Mouse (Mus musculus): ENCODE results near the gene Vsig2.

The Vsig2 gene

GRCm38 (mm10) chr9:37560617-37561016, 21.6 kb downstream of the Vsig2 start:
- no peak for DNase-seq (ENCODE audit: extremely low spot score, low spot score)

DNA sequence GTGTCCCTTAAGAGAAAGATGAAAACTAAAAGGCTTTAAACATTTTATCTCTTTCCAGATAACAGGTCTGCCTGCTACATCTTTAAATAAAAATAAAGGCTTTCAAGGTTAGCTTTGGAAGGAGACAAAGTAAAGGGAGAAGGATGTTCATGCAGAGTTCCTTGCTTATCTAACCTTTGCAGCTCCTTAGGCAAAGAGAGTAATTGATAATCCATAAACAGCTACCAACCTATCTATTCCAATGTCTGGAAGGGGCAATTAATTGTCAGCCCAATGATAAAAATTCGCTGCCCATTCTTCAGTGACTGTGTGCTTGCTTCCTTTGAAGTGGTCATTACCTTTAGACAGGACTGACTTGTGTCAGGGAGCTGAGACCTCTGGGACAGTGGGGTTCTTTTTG, 24.8 kb downstream of the Vsig2 start:
- DNase-seq (ENCODE audit: extremely low spot score, low spot score): no peak

DNA sequence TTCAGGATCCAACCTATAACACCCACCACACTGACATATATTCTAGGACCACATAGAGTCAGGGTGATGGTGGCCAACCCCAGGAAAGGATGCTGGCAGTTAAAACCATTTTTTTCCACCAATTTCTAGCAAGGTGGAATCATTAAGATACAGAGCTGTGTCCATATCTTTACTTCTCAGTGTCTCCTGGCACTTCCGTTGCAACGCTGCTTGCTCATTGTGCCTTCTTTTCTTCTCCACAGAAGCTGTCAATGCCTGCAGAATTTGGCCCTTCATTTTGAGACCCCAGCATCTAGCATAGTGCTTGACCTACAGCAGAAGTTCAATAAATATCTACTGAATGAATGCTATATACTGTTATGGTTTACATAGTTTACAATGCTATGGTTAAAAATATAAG, 28.0 kb downstream of the Vsig2 start:
- DNase-seq (ENCODE audit: extremely low spot score, low spot score): no peak

- DNase-seq (ENCODE audit: extremely low spot score, low spot score): no peak
These were observed 28.4 kb downstream of the Vsig2 start for GRCm38 (mm10) chr9:37567454-37567853.

GRCm38 (mm10) chr9:37567892-37568604, 29.0 kb downstream of the Vsig2 start:
- DNase-seq (ENCODE audit: extremely low spot score, low spot score): no peak

DNA sequence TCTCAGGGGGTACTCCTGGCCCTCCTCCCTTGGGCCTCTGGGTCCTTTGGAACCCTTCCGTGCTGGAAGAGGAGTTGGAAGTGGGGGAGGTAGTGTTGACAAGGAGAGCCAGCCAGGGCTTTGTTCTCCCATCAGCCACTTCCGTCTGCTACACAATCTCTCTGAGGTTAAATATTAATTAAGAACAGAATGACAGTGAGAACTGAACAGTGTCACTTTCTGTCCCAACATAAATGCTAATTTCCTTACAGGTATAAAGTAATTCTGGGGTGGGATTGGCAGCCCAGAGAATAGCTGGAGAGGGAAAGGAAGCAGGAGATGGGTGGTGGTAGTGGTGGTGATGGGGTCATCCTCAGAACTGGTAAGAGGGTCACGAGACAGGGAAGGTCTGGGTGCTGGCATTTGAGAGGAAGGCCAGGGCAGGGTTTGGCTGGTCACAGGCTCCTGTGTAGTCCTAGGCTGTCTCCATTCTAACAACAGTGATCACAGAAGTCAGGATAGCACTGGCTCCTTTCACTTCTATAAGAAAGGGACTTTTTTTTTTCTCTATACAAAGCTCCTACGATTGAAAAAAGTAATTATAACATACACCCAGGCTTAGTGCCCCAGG, 29.7 kb downstream of the Vsig2 start:
- no peak for DNase-seq (ENCODE audit: extremely low spot score, low spot score)

- no peak for DNase-seq (ENCODE audit: extremely low spot score, low spot score)
These were observed 30.3 kb downstream of the Vsig2 start for GRCm38 (mm10) chr9:37569231-37569835.

DNA sequence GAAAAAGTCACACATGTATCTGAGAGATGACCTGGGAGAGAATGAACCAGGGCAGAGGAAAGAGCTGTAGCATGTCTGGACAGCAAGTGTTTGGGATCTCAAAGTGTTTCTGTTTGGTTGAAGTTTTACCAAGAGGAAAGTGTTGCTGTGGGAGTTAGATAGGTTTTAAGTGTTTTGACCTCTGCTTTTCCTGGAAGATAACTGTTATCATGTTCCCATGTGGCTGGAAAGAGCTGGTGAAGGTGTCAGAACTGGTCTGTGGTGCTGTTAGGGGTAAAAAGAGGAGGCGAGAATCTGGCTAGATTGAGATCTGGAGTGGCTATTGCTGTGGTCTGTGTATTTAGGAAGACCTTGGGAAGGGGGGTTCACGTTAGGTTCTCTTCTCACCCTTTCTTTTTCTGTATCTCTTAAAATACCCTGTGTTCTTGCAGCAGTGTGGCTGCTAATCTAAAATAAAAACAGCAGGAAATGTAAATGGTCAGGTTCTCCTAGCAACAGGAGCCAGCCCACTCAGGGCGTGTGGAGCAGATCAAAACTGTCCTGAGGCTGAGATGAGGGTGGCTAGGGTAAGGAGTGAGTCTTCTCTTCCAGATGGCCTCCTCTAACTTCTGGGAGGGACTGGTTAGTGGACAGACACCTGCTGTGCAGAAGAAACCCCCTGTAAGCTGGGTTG, 33.3 kb downstream of the Vsig2 start:
- DNase-seq (ENCODE audit: extremely low spot score, low spot score): no peak

GRCm38 (mm10) chr9:37576436-37576930, 37.4 kb downstream of the Vsig2 start:
- DNase-seq (ENCODE audit: extremely low spot score, low spot score): peak; percentile 21

- DNase-seq (ENCODE audit: extremely low spot score, low spot score): no peak
These were observed 44.5 kb downstream of the Vsig2 start for GRCm38 (mm10) chr9:37583594-37583993.

GRCm38 (mm10) chr9:37586718-37587117, 47.7 kb downstream of the Vsig2 start:
- no peak for DNase-seq (ENCODE audit: extremely low spot score, low spot score)

- no peak for DNase-seq (ENCODE audit: extremely low spot score, low spot score)
These were observed 51.3 kb downstream of the Vsig2 start for GRCm38 (mm10) chr9:37590381-37590780.

DNA sequence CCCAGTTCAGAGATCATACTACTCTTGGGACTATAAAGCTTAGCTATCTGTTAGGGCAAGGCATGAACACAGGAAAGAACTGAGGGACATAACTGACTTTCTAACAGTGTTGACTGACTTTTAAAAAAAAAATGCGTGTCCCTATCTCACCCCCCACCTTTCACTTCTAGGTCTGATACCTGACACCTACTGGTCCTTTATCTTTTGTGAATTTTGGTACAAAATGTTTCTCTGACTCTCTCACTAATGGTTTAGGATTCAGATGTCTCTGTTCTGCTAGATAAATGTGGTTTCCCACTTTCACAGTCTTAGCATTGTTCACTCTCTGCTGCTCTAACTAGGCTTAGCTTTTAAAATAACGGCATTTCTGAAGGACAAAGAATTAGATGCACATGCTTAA, 53.0 kb downstream of the Vsig2 start:
- no peak for DNase-seq (ENCODE audit: extremely low spot score, low spot score)

- no peak for DNase-seq (ENCODE audit: extremely low spot score, low spot score)
These were observed 53.6 kb downstream of the Vsig2 start for GRCm38 (mm10) chr9:37592633-37593032.

- no peak for DNase-seq (ENCODE audit: extremely low spot score, low spot score)
These were observed 54.6 kb downstream of the Vsig2 start for GRCm38 (mm10) chr9:37593690-37594089.

Measured in neural tube, embryonic 10.5 days (tissue).